Mouse (Mus musculus) bone marrow macrophage, adult 2 months (primary cell): ENCODE results near the gene Crk.

Experiments used
- CTCF ChIP-seq: IDR thresholded peaks from 2 replicates; pipeline ENCODE4 v1.5.1; 2012; ENCODE audit warnings: low read depth, mild to moderate bottlenecking, low read length, moderate library complexity
- POLR2A ChIP-seq: IDR thresholded peaks from 2 replicates; pipeline ENCODE4 v1.6.1; 2012; ENCODE audit warnings: mild to moderate bottlenecking, low read depth, low read length, borderline replicate concordance

- TF ChIP-seq POLR2A (no peak), CTCF (no peak)
These were observed 47.4 kb upstream of the Crk start for GRCm38 (mm10) chr11:75631561-75632225.
